Mouse (Mus musculus) spleen, adult 12 weeks (tissue): ENCODE results near the gene Tbxa2r.

Source experiments
- DNase-seq: peaks from one replicate; pipeline ENCODE4 v3.0.0; 2022; ENCODE audit warnings: low spot score

The Tbxa2r gene

DNA sequence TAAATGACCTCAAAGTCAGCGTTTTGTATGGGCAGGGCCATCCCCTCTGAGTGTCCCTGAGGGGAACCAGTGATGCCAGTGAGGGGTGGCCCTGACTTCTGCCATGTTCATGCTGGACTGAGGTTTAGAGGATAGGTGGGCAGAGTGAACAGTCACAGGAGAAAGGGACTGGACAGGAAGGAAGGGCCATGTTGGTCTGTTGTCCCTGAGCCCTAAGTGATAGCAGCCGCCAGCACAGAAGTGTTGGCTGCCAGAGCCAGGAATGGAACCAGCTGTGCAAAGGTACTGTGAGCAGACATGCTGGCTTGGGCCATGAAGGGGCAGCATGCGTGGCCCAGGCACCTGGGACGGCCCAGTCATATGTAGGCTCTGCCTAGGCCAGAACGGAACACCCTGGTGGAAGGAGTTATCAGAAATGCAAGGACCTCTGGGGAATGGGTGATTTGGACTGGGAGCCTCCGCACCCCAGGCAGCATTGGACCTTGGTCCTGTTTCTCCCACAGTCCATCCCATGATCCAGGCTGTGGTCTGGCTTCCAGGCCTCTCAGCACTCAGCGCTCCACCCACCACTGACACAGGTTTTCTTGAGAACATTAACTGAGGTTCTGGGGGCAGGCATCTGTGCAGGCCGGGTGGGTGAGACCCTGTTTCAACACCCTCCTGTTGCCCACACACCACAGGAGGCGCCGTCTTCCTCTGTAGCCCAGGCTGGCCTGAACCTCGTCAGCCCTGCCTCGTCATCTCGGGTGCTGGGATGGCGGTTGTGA lies 28.8 kb upstream of the Tbxa2r start:
- DNase-seq = no peak

DNA sequence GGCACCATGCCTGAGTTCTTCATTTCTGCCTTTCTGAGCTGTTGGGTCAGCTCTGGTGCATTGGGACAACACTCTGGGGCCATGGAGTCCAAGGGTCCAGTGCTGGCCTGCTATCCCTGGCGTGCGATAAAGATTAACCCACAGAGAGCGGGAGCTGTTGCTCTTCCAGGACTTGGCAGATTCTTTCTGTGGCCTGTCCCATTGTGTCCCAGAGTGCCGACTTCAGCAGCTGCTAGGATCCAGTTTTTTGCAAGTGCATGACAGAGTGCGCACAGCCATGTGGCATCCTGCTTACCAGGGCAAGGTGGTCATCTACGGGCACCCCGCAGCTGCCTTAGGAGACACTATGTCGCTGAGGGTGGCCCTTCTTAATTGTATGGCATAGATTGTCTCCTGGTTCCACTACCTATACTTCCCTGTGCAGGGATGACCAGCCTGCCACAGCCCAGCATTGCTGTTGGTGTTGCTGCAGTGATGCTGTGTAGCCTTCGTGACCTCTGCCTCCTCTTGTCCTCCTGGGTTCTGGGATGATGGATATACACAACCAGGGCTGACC lies 28.1 kb upstream of the Tbxa2r start:
- DNase-seq = no peak

DNA sequence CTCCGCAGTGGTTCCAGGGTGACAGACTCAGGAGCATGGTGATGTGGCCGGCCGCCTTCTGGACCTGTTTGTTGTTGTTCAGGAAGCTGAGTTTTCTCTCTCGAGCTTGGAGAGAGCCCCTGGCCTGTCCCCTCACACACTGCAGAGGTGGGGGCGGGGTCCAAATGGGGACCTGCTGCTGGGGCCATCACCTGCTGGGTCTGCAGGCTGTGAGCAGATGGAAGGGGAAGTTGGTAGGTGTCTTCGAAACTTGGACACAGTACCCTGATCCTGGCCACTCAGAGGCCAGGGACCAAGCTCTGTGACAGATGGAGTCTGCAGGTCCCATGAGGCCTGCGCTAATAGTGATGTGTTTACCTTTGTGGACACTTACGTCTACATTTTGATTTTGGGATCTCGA lies 27.2 kb upstream of the Tbxa2r start:
- DNase-seq = no peak

DNA sequence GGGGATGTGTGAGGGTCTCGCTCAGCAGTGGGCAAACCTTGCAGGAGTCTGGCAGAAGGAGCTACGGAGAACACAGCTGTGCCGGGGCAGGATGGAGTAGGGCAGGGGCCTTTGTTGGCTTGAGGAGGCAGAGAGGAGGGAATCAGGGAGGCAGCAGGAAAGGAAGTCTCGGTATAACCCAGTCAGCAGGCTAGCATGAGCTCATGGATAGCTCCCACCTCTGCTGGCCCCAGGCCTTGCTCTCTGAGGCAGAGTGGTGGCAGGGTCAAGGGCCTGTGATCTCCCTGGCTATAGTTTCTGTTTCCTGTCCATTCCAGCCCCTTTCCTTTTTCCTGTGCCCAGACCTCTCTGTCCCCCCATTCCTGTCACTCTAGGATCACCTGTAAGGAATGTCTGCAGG lies 26.2 kb upstream of the Tbxa2r start:
- no peak for DNase-seq

DNA sequence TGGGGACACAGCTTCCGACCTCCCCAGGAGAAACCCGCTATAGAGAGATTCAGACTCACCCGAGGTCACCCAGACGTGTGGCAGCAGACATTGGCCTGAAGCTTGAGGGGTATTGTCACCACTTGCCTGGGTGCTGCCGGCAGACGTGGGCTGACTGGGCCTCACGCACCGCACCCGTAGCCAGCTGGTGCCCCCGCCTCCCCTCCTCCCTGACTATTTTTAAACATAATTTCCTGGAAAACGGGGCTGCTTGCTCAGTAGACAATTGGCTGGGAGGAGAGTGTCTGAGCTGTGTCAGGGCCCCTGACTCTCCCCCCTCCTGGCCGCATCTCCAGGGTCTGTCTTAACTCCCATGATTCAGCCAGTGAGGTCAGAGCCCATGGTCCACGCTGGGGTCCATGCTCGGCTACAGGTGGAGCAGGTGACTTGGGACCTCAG lies 25.7 kb upstream of the Tbxa2r start:
- no peak for DNase-seq

DNA sequence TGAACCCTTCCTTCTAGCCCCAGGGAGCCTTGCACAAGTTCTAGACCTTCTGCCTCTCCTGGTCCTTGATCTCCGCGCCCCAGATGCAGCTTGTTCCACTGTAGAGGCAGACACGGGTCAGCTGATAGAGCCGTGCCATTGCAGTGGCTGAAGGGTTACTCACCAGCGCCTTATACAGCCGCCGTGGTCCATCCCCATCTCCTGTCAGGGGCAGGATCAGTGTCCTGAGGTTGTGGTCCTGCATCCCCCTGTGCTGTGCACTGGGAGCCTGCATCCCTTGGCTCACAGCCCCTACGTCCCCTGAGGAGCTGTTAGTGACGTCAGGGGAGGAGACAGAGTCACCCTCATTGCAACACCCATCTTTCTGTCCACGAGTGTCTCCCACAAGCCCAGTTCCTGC lies 25.3 kb upstream of the Tbxa2r start:
- DNase-seq = no peak

DNA sequence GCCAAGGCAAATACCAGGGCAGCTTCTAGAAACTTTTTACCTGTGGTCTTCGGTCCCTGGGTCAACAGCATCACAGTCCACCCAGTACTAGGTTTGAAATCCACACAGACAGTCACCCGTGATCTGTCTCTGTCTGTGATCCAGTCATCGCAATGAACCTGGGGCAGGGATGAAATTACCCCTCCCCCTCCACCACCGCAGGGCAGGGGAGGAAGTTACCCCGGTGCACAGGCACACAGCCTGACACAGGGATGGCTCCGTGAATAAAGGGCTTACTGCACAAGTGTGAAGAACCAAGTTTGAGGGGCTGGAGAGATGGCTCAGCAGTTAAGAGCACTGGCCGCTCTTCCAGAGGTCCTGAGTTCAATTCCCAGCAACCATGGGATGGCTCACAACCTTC lies 24.8 kb upstream of the Tbxa2r start:
- no peak for DNase-seq

DNA sequence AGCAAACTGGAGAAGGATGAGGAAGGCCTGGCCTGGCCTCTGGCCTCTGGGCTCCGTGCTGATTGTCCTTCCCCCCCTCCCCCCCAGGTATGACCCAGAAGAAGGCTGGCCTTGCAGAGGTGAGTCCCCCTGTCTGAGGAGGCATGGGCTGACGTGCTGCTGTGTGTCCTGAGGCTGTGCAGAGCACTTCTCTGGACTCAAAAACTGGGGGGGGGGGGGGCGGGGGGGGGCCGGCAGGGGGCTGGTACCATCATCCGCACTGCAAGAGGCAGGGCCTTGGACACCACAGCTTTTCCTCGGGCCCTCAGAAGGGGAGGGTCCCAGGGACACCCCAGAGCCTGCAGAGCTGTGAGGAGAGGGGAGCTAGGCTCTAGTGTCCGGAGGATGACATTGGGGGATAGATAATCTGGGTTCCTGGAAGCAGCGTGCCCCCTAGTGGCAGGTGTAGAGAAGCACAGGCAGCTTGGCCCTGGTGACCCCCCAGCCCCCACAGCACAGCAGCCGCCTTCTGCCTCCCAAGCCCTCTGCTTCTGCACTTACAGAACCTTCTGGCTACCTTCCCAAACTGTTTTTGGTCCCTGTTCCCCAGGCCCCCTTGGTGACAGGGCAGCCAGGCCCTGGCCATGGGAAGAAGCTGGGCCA lies 23.8 kb upstream of the Tbxa2r start:
- peak; percentile 50 for DNase-seq

DNA sequence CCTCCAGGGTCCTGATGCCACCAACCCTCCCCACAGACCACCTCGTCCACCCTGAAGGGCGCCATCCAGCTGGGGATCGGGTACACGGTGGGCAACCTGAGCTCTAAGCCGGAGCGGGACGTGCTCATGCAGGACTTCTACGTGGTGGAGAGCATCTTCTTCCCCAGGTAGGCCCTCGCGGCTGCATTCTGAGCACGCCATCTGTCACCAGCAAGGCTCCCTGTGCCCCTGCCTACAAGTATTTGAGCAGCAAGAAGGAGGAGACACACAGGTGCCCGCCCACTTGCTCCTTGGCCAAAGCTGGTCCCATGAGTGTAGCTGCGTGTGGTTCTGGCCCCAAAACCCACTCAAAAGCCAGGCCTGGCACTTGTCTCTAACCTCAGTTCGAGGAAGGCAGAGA lies 22.9 kb upstream of the Tbxa2r start:
- no peak for DNase-seq

DNA sequence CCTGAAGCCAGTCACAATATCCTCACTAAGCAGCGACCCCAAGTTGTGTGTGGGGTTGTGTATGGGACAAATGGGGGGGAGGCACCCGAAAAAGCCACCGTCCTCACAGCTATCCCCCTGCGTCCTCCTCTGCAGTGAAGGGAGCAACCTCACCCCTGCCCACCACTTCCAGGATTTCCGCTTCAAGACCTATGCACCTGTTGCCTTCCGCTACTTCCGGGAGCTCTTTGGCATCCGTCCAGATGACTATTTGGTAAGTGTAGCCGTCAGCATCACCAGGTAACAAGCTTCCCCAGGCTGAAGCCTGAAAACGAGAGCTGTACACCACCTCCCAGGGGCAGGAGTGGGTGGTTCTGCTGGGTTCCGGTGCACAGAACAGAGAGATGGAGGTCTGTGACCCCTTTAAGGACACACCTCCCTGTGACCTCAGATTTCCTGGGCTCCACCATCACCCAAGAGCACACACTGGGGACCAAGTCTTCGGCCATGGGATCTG lies 22.3 kb upstream of the Tbxa2r start:
- no peak for DNase-seq

DNA sequence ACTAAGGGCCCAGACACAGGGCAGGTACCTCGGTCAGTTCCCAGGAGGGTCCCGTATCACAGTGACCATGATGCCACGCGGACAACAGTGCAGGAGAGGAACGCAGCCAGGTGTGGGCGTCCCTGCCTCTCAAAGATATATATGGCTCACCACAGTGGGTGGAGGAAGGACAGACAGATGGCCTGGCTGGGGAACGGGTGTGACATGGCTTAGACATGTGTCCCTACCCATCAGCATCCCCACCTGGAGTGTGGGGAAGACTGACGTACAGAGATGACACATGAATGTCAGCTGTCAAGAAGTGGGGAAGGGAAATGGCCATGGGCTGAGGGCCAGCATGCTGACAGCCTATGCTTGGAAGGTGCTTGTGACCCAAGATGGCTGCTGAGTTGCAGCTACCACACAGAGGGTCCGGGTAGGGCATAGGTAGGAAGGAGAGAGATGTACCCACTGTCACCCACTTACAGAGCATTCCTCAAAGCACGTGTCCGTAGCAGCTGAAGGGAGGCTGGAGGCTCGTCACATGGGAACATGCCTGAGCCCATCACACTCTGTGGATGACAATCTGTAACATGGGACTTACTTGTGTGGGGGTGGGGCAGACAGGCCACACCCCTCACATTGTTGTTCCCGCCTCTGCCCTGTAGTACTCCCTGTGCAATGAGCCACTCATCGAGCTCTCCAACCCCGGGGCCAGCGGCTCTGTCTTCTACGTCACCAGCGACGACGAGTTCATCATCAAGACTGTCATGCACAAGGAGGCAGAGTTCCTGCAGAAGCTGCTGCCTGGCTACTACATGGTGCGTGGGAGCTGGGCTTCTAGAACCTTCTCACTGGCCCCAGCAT lies 21.5 kb upstream of the Tbxa2r start:
- no peak for DNase-seq

DNA sequence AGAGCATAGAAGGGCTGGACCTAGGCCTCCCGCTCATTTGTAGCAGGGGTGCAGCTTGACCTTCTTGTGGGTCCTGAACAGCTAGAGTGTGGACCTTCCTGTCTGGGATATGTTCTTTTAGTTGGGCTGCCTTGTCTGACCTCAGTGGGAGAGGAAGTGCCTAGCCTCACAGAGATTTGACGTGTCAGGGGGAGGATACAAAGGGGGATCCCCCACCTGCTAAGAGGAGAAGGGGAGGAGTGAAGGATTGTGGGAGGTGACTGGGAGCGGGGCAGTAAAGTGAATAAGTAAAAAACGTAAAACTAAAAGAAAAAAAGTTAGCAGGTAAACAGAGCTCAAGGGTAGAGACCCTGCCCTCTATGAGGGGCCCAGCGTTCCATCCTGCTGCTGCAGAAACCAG lies 19.0 kb upstream of the Tbxa2r start:
- DNase-seq = no peak

DNA sequence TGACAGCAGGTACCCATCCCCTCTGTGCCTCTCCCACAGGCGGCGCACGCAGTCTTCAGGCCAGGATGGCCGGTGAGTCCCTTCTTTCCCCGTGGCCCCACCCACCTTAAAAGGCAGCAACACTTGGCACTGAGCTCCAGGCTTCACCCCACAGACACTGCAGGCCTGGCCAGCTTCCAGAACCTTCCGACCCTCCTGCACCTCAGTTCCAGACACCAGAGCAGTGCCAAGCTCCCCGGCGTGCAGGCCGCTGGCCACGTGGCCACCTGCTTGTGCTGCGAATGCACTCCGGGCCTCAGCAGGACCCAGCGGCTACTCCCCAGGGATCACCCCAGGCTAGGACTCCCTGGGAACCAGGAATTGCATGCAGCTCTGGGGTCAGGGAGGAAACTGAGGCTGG lies 14.9 kb upstream of the Tbxa2r start:
- DNase-seq = no peak

DNA sequence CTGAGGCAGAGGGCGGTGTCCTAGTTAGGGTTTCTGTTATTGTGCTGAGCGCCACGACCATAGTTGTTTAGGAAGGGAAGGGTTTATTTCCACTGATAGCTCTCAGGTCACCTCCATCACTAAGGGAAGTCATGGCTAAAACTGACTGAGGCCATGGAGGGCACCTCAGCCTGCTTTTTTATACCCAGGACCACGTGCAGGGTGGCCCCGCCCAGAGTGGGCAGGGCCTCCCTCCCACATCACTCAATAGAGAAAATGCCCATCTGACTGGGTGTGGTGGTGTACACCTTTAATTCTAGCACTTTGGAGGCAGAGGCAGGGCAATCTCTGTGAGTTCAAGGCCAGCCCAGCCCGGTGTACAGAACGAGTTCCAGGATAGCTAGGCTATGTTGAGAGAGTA lies 14.3 kb upstream of the Tbxa2r start:
- DNase-seq = no peak

DNA sequence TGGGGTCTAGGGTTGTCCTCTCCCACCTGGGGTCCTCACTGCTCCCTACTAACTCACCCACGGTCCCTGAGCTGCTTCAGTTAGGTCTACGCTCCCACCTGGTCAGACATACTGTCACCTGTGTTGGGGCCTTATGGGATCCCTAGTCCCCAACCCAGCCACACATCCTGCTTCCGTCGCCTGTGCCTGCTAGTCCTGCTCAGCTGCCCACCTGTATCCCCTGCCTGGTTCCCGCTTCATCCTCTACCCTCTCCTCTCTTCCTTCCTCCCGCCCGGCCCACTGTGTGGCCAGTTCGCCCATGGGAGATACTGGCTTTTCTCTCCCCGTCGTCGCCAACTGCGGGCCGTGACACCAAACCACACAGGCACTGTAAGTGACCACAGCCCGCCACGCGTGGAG lies 12.9 kb upstream of the Tbxa2r start:
- DNase-seq = no peak

DNA sequence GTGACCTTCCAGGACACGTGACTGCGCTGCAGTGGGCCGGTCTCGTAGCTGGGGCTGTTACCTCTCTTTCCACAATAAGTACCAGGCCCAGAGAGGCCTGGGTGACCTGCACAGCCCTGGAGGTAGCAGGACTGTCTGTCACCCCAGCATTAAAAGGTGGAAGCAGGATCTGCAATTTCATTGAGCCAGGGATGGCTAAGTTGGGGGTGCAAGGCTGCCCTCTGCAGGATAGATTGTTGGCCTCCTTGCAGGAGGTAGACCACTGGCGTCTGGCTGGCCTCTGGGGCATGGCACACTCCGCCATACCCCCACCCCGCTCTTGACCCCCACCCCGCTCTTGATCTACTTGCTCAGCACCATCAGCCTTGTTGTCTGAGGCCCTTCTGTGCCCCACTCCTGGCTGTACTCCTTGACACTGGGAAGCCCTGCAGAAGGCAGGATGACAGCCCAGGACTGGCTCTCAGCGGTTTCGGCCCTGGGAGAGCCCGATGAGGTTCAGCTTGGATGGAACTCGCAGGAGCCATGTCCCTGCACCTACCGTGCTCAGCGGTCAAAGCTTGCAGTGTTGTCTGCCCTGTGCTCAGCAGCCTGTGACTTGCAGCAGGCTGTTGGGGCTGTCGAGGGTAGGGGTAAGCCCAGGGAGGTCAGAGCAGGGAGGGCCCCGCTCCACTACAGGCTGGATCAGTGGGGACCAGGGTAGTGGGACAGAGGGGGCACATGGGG lies 12.0 kb upstream of the Tbxa2r start:
- DNase-seq = no peak

DNA sequence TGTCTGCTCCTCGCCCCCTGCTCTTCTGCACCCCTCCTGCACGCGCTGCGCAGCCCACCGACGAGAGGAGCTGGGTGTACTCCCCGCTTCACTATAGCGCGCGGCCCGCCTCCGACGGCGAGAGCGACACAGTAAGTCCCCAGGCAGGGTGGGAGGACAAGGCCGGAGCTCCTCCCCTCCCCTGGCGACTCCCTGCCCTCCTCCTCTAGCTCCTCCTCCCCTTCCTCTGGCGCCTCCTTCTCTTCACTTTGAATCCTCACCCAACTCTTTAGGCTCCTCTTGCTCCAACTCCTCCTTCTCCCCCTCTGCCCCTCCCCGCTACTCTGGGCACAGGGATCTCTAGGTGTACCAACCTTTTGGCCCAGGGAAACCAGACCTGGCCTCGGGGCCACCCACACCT lies 11.3 kb upstream of the Tbxa2r start:
- no peak for DNase-seq

DNA sequence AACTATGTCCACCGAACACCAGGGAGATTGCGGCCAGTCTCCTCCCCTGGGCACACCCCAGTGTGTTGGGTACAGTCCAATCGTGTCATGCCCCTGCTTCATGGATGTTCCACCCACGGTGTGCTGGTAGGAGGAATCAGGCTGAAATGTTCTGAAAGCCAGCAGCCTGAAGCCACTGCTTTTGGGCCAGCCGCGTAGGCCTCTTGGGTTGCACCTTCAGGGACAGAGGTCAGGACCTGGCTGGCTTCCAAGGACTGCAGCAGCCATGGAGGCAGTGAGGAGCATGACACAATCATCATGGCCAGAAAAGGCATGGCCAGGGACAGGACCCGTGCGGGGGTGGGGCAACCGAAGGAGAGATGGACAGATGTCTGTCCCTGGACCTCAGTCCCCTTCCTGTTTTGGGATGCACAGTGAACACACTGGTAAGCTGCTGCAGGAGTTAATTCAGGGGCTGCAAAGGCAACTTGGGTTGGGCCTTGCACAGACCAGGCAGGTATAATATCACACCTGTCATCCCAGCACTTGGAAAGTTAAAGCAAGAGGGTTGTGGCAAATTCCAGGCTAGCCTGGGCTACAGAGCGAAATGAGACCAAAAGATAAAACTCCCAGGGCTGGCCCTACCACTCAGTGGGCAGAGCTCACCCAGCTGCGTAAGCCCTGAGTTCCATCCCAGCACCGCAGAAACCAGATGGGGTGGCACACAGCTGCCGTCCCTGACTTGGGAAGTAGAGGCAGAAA lies 9.8 kb upstream of the Tbxa2r start:
- no peak for DNase-seq

DNA sequence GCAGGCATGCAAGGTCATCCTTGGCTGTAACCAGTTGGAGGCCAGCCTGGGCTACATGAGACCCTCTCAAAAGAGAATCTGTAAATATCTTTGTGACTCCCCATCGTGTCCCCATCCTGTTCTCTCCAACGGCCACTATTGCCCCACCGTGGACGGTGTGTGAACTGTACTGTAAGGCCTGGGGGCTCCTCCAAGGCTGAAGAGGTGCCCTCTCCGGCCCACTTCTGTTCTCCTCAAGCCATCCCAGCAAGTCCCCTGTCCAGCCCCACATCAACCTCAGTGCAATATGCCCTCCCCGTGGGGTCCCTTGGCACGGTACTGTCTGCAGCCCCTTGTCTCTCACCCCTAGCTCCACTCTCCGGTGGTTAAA lies 9.2 kb upstream of the Tbxa2r start:
- DNase-seq = no peak

DNA sequence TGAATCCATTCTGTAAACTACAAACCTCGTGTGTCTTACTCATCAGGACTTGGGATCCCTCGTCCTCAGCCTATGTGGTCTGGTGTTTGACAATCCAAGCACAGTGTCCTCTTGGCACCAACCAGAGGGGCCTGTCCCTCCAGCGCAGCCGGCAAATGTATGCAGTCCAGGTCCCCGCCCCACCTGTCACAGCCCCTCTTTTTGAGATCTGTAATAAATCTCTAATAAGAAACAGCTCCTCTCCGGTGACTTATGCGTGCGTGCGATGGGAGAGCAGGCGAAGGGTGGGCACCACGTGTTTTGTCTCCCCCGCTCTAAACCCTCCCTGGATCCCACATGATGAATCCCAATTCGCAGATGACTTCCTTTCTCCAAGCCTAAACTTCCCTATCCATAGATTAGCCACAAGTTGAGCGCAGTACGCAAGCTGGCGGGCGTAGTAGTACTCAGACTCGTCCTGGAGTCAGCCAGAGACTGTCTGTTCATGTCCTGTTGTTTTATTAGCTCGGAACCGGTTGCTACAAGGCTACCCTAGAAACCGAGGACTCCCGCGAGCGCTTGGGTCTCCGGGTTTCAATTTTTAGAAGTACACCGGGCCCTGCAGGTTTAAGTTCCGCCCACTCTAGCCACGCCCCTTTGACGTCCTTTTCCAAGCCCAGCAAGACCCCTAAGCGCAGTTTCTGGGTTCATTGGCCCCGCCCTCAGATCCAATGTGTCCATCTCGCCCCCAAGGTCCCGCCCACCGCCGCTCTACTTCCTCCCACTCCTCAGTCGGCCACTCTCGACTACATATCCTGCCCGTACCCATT lies 8.6 kb upstream of the Tbxa2r start:
- no peak for DNase-seq
